Mouse (Mus musculus) frontal cortex, adult (tissue): ENCODE data around the gene Fry.

Experiments used
- ATAC-seq: cut with Nextera tagmentation; 2 replicates; pipeline ENCODE4 v1.9.2; 2017; ENCODE audit warnings: mild to moderate bottlenecking, moderate library complexity, mixed read lengths; ENCODE audit not compliant: low TSS enrichment

Gene Fry

GRCm38 (mm10) chr5:150268261-150268660 is 149.8 kb downstream of the Fry start:
- ATAC-seq: no peak

- ATAC-seq: 0 out of 2 replicates have a peak, but pooled peaks have one; percentile 25
These were observed 152.0 kb downstream of the Fry start for GRCm38 (mm10) chr5:150270468-150270867.

- no peak for ATAC-seq
These were observed 153.7 kb downstream of the Fry start for GRCm38 (mm10) chr5:150272173-150272572.

- ATAC-seq: no peak
These were observed 156.9 kb downstream of the Fry start for GRCm38 (mm10) chr5:150275314-150275713.

- peak; percentile 95 for ATAC-seq
These were observed 158.2 kb downstream of the Fry start for GRCm38 (mm10) chr5:150276611-150277010.

GRCm38 (mm10) chr5:150279387-150279786 is 160.9 kb downstream of the Fry start:
- ATAC-seq: no peak

- ATAC-seq: no peak
These were observed 162.6 kb downstream of the Fry start for GRCm38 (mm10) chr5:150281084-150281483.

- ATAC-seq: no peak
These were observed 163.6 kb downstream of the Fry start for GRCm38 (mm10) chr5:150282091-150282490.

- ATAC-seq: no peak
These were observed 169.5 kb downstream of the Fry start for GRCm38 (mm10) chr5:150287949-150288348.

- ATAC-seq: 0 out of 2 replicates have a peak, but pooled peaks have one; percentile 29
These were observed 171.2 kb downstream of the Fry start for GRCm38 (mm10) chr5:150289611-150290010.

GRCm38 (mm10) chr5:150290494-150291199 is 172.2 kb downstream of the Fry start:
- no peak for ATAC-seq

- ATAC-seq: no peak
These were observed 172.8 kb downstream of the Fry start for GRCm38 (mm10) chr5:150291216-150291615.

- ATAC-seq: no peak
These were observed 173.7 kb downstream of the Fry start for GRCm38 (mm10) chr5:150292186-150292585.

GRCm38 (mm10) chr5:150294306-150294705 is 175.9 kb downstream of the Fry start:
- no peak for ATAC-seq

- peak; percentile 67 for ATAC-seq
These were observed 176.7 kb downstream of the Fry start for GRCm38 (mm10) chr5:150295096-150295495.

GRCm38 (mm10) chr5:150298969-150299368 is 180.5 kb downstream of the Fry start:
- 0 out of 2 replicates have a peak, but pooled peaks have one; percentile 1 for ATAC-seq

GRCm38 (mm10) chr5:150302123-150302522 is 183.7 kb downstream of the Fry start:
- no peak for ATAC-seq

GRCm38 (mm10) chr5:150302996-150303395 is 184.6 kb downstream of the Fry start:
- ATAC-seq: no peak

- no peak for ATAC-seq
These were observed 188.1 kb downstream of the Fry start for GRCm38 (mm10) chr5:150306497-150306896.

- no peak for ATAC-seq
These were observed 194.8 kb downstream of the Fry start for GRCm38 (mm10) chr5:150313229-150313628.

GRCm38 (mm10) chr5:150314582-150314981 is 196.1 kb downstream of the Fry start:
- ATAC-seq: no peak

GRCm38 (mm10) chr5:150325411-150325810 is 207.0 kb downstream of the Fry start:
- no peak for ATAC-seq

GRCm38 (mm10) chr5:150328686-150329085 is 210.2 kb downstream of the Fry start:
- ATAC-seq: 0 out of 2 replicates have a peak, but pooled peaks have one; percentile 18

GRCm38 (mm10) chr5:150331821-150332220 is 213.4 kb downstream of the Fry start:
- ATAC-seq: no peak
